Mouse (Mus musculus) kidney, adult 2 months (tissue): ENCODE measurements around the gene Mex3a. TPM values are rescaled to one million over a fixed set of nuclear protein-coding genes. Genes with fewer than 3 reads are reported as not detected.
A peak's percentile ranks its signal among the peaks of the same experiment; 100 is the strongest.

Experiments
- DNase-seq: peaks from one replicate; pipeline ENCODE4 v3.0.0; 2021
- H3K27ac ChIP-seq: fragments of 200-500 bp; 2 replicates; pipeline ENCODE4 v1.5.1; 2012; ENCODE audit warnings: low read depth, low read length, control low read depth, inconsistent platforms; ENCODE audit not compliant: insufficient read depth
- H3K27me3 ChIP-seq: fragments of 200-500 bp; replicated peaks from 2 replicates; pipeline ENCODE4 v1.6.1; 2012; ENCODE audit warnings: mild to moderate bottlenecking, moderate library complexity, low read length, inconsistent platforms; ENCODE audit not compliant: control insufficient read depth, insufficient read depth
- H3K36me3 ChIP-seq: fragments of 200-500 bp; 2 replicates; pipeline ENCODE4 v1.6.1; 2012; ENCODE audit warnings: mild to moderate bottlenecking, moderate library complexity, low read length, inconsistent platforms; ENCODE audit not compliant: control insufficient read depth, insufficient read depth
- H3K4me1 ChIP-seq: fragments of 200-500 bp; 2 replicates; pipeline ENCODE4 v1.6.1; 2011; ENCODE audit warnings: low read length; ENCODE audit not compliant: control insufficient read depth, insufficient read depth
- H3K4me3 ChIP-seq: fragments of 200-500 bp; 2 replicates; pipeline ENCODE4 v1.5.1; 2011; ENCODE audit warnings: mild to moderate bottlenecking, low read depth, low read length, control low read depth; ENCODE audit not compliant: insufficient read depth
- CTCF ChIP-seq: fragments of 200-500 bp; conservative IDR thresholded peaks from 2 replicates; pipeline ENCODE4 v1.5.1; 2011; ENCODE audit warnings: low read depth, mild to moderate bottlenecking, control low read depth, low read length, moderate library complexity, mixed read lengths; ENCODE audit not compliant: insufficient read depth, insufficient read length
- POLR2A ChIP-seq: fragments of 200-500 bp; IDR thresholded peaks from one replicate; pipeline ENCODE4 v1.6.1; 2011; ENCODE audit warnings: low read depth, low read length, control low read depth
- WGBS: fragments of 180-500 bp; shearing (Covaris S2); methylation state at CpG from one replicate; pipeline ENCODE4 v1.1.7; 2018; 5-methylcytosine and 5-hydroxymethylcytosine counted together
- polyA plus RNA-seq: library from polyadenylated mRNA; depleted of rRNA; stranded (reverse); fragments of >200 nt; gene quantifications from 2 replicates; pipeline ENCODE4 v1.2.3, GENCODE M21; 2012

The Mex3a gene
- polyA plus RNA-seq, 1 experiment = 0.63 TPM

GRCm38 (mm10) chr3:88535527-88535926, 3.3 kb downstream of the Mex3a start:
- no peaks in the 10 kb centered on the region for H3K27me3 ChIP-seq
- H3K36me3 ChIP-seq = no peaks in the 10 kb centered on the region
- TF ChIP-seq CTCF (no peak), POLR2A (no peak)
- no peak overlapping the region for H3K27ac ChIP-seq
- DNase-seq = peak; percentile 63
- H3K4me3 ChIP-seq = no peak overlapping the region
- peaks cover 11% of the 10 kb centered on the region; the same call in 1 of the 2 replicates for H3K4me1 ChIP-seq
- WGBS = 64% methylated on average over 4 of the region's 4 CpGs

GRCm38 (mm10) chr3:88536103-88536930, 4.1 kb downstream of the Mex3a start:
- WGBS = 19% methylated on average over 64 of the region's 64 CpGs
- peak; percentile 90 for DNase-seq
- peak overlapping the region; percentile 55 for H3K4me3 ChIP-seq
- H3K4me1 ChIP-seq = peaks cover 10% of the 10 kb centered on the region; the same call in 1 of the 2 replicates
- H3K36me3 ChIP-seq = no peaks in the 10 kb centered on the region
- H3K27ac ChIP-seq = no peak overlapping the region
- no peak for TF ChIP-seq CTCF
- peak; percentile 24 for TF ChIP-seq POLR2A
- no peaks in the 10 kb centered on the region for H3K27me3 ChIP-seq

DNA sequence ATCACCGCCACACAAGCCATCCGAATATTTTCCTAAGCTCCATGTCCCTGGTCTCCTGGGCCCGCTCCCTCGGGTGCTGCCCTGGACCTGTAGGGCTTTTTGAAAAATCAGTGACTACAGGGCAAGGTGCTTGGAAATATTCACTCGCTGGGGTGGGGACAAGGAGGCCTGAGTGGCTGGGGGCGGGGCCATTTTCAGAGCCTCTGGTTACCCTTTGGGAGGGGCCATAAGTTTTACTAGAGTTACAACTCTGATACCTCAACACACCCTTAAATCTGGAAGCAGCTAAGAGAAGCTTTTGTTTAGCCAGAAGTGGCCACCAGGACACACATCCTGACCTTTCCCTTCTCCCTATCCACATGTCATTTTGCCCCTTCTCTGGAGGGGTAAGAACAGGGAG, 5.0 kb downstream of the Mex3a start:
- TF ChIP-seq POLR2A = no peak
- TF ChIP-seq CTCF = no peak
- H3K36me3 ChIP-seq = no peaks in the 10 kb centered on the region
- DNase-seq = no peak
- H3K27ac ChIP-seq = no peak overlapping the region
- H3K4me1 ChIP-seq = peaks cover 10% of the 10 kb centered on the region; the same call in 1 of the 2 replicates
- no peaks in the 10 kb centered on the region for H3K27me3 ChIP-seq
- WGBS = 60% methylated on average over 6 of the region's 6 CpGs
- H3K4me3 ChIP-seq = peak overlapping the region; percentile 55

DNA sequence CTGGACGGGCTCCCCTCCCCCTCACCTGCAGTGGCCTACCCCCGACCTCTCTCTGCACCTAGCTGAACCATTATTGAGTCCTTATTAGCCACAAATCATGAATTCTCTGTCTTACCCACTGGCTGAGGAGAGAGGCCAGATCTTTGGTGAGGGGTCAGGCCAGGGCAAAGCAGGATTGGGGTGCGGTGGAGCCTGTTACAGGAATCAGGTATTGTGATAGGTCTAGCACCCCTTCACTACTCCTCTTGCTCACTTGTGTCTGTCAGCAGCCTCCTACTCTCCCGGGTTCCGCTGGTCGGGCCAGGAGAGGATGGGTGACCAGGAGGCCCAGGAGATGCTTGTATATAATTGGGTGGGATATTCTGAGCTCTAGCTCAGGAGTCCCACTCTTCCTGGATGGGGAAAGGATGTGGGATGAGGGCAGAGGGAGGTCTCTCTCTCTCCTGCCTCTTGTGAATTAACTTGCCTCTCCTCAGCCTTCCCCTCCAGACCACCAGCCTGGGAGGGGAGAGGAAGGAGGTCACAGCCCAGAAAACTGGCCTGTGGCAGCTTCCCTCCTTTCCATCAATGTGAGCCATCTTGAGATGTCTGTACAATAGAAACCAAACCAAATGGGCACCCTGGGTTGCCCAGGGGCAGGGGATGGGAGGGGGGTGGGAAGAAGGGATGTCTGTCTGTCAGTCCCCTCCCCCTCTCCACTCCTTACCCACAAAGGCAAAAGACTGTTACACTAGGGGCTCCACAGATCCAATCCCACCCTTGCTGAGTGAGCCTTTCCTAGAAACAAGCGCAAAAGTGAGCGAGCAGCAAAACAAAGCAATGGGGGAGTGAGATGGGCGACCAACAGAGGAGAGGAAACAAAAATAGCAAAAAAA, 6.3 kb downstream of the Mex3a start:
- TF ChIP-seq POLR2A (no peak), CTCF (no peak)
- WGBS = 75% methylated on average over 9 of the region's 9 CpGs
- Histone ChIP-seq H3K36me3 (no peaks in the 10 kb centered on the region), H3K4me1 (peaks cover 10% of the 10 kb centered on the region; the same call in 1 of the 2 replicates), H3K27me3 (no peaks in the 10 kb centered on the region), H3K27ac (no peak overlapping the region), H3K4me3 (no peak overlapping the region)
- DNase-seq = no peak

- TF ChIP-seq POLR2A (no peak), CTCF (no peak)
- DNase-seq = no peak
- 61% methylated on average over 3 of the region's 3 CpGs for WGBS
- Histone ChIP-seq H3K4me1 (peaks cover 10% of the 10 kb centered on the region; the same call in 1 of the 2 replicates), H3K36me3 (no peaks in the 10 kb centered on the region), H3K4me3 (no peak overlapping the region), H3K27me3 (no peaks in the 10 kb centered on the region), H3K27ac (no peak overlapping the region)
Measured at GRCm38 (mm10) chr3:88539397-88539796, 7.2 kb downstream of the Mex3a start.

- H3K4me1 ChIP-seq = peaks cover 10% of the 10 kb centered on the region; the same call in 1 of the 2 replicates
- TF ChIP-seq CTCF (no peak), POLR2A (no peak)
- WGBS = 72% methylated on average over 5 of the region's 5 CpGs
- H3K27ac ChIP-seq = no peak overlapping the region
- no peaks in the 10 kb centered on the region for H3K27me3 ChIP-seq
- no peaks in the 10 kb centered on the region for H3K36me3 ChIP-seq
- no peak overlapping the region for H3K4me3 ChIP-seq
- DNase-seq = no peak
Measured at GRCm38 (mm10) chr3:88540085-88540484, 7.9 kb downstream of the Mex3a start.
